Mouse (Mus musculus): ENCODE results near the gene Cfap43.

Gene Cfap43

GRCm38 (mm10) chr19:47914191-47914590 lies 4.9 kb downstream of the Cfap43 start:
- DNase-seq = no peak

- DNase-seq = no peak
Measured at GRCm38 (mm10) chr19:47913344-47913743, 5.7 kb downstream of the Cfap43 start.

GRCm38 (mm10) chr19:47910751-47911150 lies 8.3 kb downstream of the Cfap43 start:
- no peak for DNase-seq

GRCm38 (mm10) chr19:47910117-47910618 lies 8.9 kb downstream of the Cfap43 start:
- no peak for DNase-seq

- peak; percentile 34 to 39 for DNase-seq
Measured at GRCm38 (mm10) chr19:47909387-47910116, 9.5 kb downstream of the Cfap43 start.

- no peak for DNase-seq
Measured at GRCm38 (mm10) chr19:47908961-47909371, 10.1 kb downstream of the Cfap43 start.

- no peak for DNase-seq
Measured at GRCm38 (mm10) chr19:47907596-47907995, 11.5 kb downstream of the Cfap43 start.

- DNase-seq = no peak
Measured at GRCm38 (mm10) chr19:47905603-47906002, 13.5 kb downstream of the Cfap43 start.

- no peak for DNase-seq
Measured at GRCm38 (mm10) chr19:47905081-47905480, 14.0 kb downstream of the Cfap43 start.

- DNase-seq = peak; percentile 34 to 35
Measured at GRCm38 (mm10) chr19:47903679-47904078, 15.4 kb downstream of the Cfap43 start.

GRCm38 (mm10) chr19:47902316-47903201 lies 16.5 kb downstream of the Cfap43 start:
- peak in 1 of 2 experiments; percentile 21 for DNase-seq

GRCm38 (mm10) chr19:47900558-47900957 lies 18.5 kb downstream of the Cfap43 start:
- no peak for DNase-seq

GRCm38 (mm10) chr19:47900012-47900411 lies 19.1 kb downstream of the Cfap43 start:
- no peak for DNase-seq

GRCm38 (mm10) chr19:47898472-47899079 lies 20.5 kb downstream of the Cfap43 start:
- no peak for DNase-seq

GRCm38 (mm10) chr19:47893092-47893491 lies 26.0 kb downstream of the Cfap43 start:
- DNase-seq = peak; percentile 70 to 72

- no peak for DNase-seq
Measured at GRCm38 (mm10) chr19:47891562-47892312, 27.4 kb downstream of the Cfap43 start.

GRCm38 (mm10) chr19:47890489-47891130 lies 28.5 kb downstream of the Cfap43 start:
- no peak for DNase-seq

GRCm38 (mm10) chr19:47888037-47888436 lies 31.1 kb downstream of the Cfap43 start:
- DNase-seq = no peak

GRCm38 (mm10) chr19:47887417-47887816 lies 31.7 kb downstream of the Cfap43 start:
- peak; percentile 57 to 68 for DNase-seq

GRCm38 (mm10) chr19:47886617-47887016 lies 32.5 kb downstream of the Cfap43 start:
- DNase-seq = no peak

- no peak for DNase-seq
Measured at GRCm38 (mm10) chr19:47885886-47886285, 33.2 kb downstream of the Cfap43 start.

GRCm38 (mm10) chr19:47885191-47885743 lies 33.8 kb downstream of the Cfap43 start:
- no peak for DNase-seq
